Mouse (Mus musculus) brain, adult 10 weeks (tissue): ENCODE data around the gene Speer4f2. TPM values are rescaled to one million over a fixed set of nuclear protein-coding genes. Genes with fewer than 3 reads are reported as not detected.

ENCODE experiments used
- polyA plus RNA-seq: library from polyadenylated mRNA; stranded (reverse); fragments of 350-450 nt; fragmentation: Illumina TruSeq; extraction: RNeasy Lipid Tissue Mini Kit (QIAGEN cat#74804); gene quantifications from one replicate; pipeline ENCODE4 v1.2.3, GENCODE M21; 2015; ENCODE audit warnings: low read depth, low replicate concordance

Speer4f2 gene
- polyA plus RNA-seq = not detected

DNA sequence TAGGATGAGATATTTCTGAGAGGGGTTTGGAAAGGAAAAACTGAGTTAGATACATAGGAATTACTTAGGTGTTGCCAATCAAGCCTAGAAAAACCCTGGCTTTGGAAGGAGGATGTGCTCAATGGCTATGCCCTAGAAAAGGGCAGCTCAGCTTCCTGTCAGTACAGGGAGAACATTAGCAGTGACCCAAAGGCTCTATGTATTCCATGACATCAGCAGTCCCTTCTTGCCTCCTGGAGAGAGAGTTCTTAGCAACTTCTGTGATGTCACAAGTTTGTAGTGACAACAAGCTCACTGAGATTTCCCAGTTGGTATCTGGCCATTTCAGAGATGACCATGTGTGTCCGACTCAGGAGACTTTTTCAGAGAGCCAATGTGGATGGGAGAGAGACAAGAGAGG is at the start of gene Speer4f2:
TSS of gene Speer4f2 (plus strand) at position 301 of the 400 bp plus-strand sequence.

Other genes with a start within 250 kb of the Speer4f2 start
- not detected for gene Speer4f1, start 102.9 kb downstream of the Speer4f2 start, polyA plus RNA-seq
- gene Sema3c, start 201.1 kb downstream of the Speer4f2 start, polyA plus RNA-seq = 15.2 TPM